9 mouse cellular contexts compared by ENCODE assay signal in the genomic region with DNA sequence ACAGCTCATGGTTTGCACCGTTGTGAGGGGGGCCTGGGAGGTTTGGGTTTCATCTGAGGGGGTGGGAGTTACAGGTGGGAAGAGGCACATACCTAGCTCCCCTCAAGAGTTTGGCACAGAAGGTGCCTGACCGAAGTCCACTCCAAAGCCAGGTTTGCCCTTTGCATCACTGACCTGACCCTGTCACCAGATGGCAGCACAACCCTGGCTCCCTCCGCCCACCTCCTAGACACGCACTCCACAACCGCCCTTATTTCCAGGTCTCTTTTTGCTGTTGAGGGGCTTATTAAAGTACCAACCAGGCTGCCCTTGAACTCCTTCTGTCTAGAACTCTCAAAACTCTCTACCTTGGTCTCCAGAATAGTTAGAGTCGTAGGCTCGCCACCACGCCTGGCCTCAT. TPM values are rescaled to one million over a fixed set of nuclear protein-coding genes. Genes with fewer than 3 reads are reported as not detected.
DNase-seq lines count a peak whose midpoint lies in the region; ATAC-seq and TF ChIP-seq lines count a peak whose summit lies in the region.
"Had no signal": no experiment of that assay in that cellular context is flagged by ENCODE, and none has a peak within 500 bp of the region (broad histone marks: within the 10 kb centered on the region; RNA-seq: fewer than 3 reads in every experiment).

No protein-coding gene starts in this region.

- peak; percentile 76 for ATAC-seq in erythroblast, adult 5-6 weeks (replicated peaks; ENCODE audit: low FRiP score, poor library complexity, severe bottlenecking)
- peak; percentile 50; the same call in 1 of the 2 replicates for ATAC-seq in liver, embryonic 12.5 days

- no peak overlapping the region for H3K27ac ChIP-seq in layer of hippocampus, adult 2 months
- H3K27ac ChIP-seq in liver, embryonic 12.5 days, result no peak overlapping the region
- no peak overlapping the region for H3K27ac ChIP-seq in small intestine, adult 2 months (ENCODE audit: insufficient read depth, low read depth, low read length)
- H3K27ac ChIP-seq: limb, embryonic 15.5 days had no signal

- peaks cover 20% of the 10 kb centered on the region for H3K4me1 ChIP-seq in liver, embryonic 12.5 days
- peaks cover 8% of the 10 kb centered on the region; the same call in 1 of the 2 replicates for H3K4me1 ChIP-seq in small intestine, adult 2 months (ENCODE audit: control insufficient read depth, insufficient read depth, insufficient read length, low read length)
- H3K4me1 ChIP-seq: limb, embryonic 15.5 days had no signal

- TF ChIP-seq POLR2A in small intestine, adult 2 months (IDR thresholded peaks at IDR 0.05; ENCODE audit: low read depth, low read length), result no peak

- 41% methylated on average over 8 of the region's 8 CpGs for WGBS in liver, embryonic 12.5 days (ENCODE audit: insufficient replicate concordance)
- 29% methylated on average over 8 of the region's 8 CpGs for WGBS in small intestine, adult 2 months

- no peak overlapping the region for H3K9ac ChIP-seq in liver, embryonic 12.5 days
- H3K9ac ChIP-seq: limb, embryonic 15.5 days had no signal

- H3K36me3 ChIP-seq in liver, embryonic 12.5 days, result peaks cover 38% of the 10 kb centered on the region
- H3K36me3 ChIP-seq in small intestine, adult 2 months (ENCODE audit: control insufficient read depth, insufficient read depth, low read length), result 0 out of 2 replicates have a peak, but pooled peaks cover 4% of the 10 kb centered on the region

- peak; percentile 77 for TF ChIP-seq CTCF in layer of hippocampus, adult 2 months (conservative IDR thresholded peaks at IDR 0.05)
- TF ChIP-seq CTCF in small intestine, adult 2 months (IDR thresholded peaks at IDR 0.05; ENCODE audit: extremely low read depth, insufficient read length, insufficient replicate concordance, low read depth, low read length), result peak; percentile 84

- H3K9me3 ChIP-seq in liver, embryonic 12.5 days (replicated peaks), result no peaks in the 10 kb centered on the region
- H3K9me3 ChIP-seq: limb, embryonic 15.5 days had no signal

- H3K27me3 ChIP-seq in liver, embryonic 12.5 days (replicated peaks), result peaks cover 6% of the 10 kb centered on the region; the same call in 1 of the 2 replicates
- no peaks in the 10 kb centered on the region for H3K27me3 ChIP-seq in small intestine, adult 2 months (ENCODE audit: control insufficient read depth, insufficient read depth, low read length)
- H3K27me3 ChIP-seq: limb, embryonic 15.5 days had no signal

- no peak for DNase-seq in layer of hippocampus, adult 2 months (ENCODE audit: low spot score in 2 of 2)
- no peak for DNase-seq in layer of hippocampus, postnatal 14 days (ENCODE audit: low spot score in 2 of 2)
- DNase-seq in NIH3T3 (ENCODE audit: low read depth), result peak; percentile 32
- DNase-seq in urinary bladder, postnatal 25 days (ENCODE audit: low spot score), result no peak
- DNase-seq in layer of hippocampus, adult 8-10 months (ENCODE audit: low spot score in 2 of 2), result no peak

- H3K4me3 ChIP-seq in layer of hippocampus, adult 2 months, result no peak overlapping the region
- H3K4me3 ChIP-seq in liver, embryonic 12.5 days, result no peak overlapping the region
- no peak overlapping the region for H3K4me3 ChIP-seq in small intestine, adult 2 months (ENCODE audit: low read depth, low read length)
- H3K4me3 ChIP-seq: limb, embryonic 15.5 days had no signal

- H3K4me2 ChIP-seq in liver, embryonic 12.5 days, result peak overlapping the region; percentile 23; the same call in 1 of the 2 replicates
- H3K4me2 ChIP-seq: limb, embryonic 15.5 days had no signal

RNA-seq across cellular contexts. Expression of a gene that starts 9.4 kb away (rescaled TPM):
- total RNA-seq in layer of hippocampus, adult 2 months (2021), result 100 to 1,000 TPM; 216 to 232 TPM
- 100 to 1,000 TPM; 242 to 247 TPM for total RNA-seq in layer of hippocampus, postnatal 14 days (2021)
- total RNA-seq in erythroblast, adult 5-6 weeks (2015; ENCODE audit: low replicate concordance), result 134 and 176 TPM in 2 replicates
- total RNA-seq in erythroblast, adult 5-6 weeks (2017; ENCODE audit: low replicate concordance), result 150 and 202 TPM in 2 replicates
- 256 and 259 TPM in 2 replicates for polyA plus RNA-seq in liver, embryonic 12.5 days (2016; fragmentation: Nextera tagmentation; extraction: Ambion mirVana)
- 58.0 and 89.8 TPM in 2 replicates for polyA plus RNA-seq in small intestine, adult 2 months (2012; rRNA removed)
- 100 to 1,000 TPM; 196 to 224 (median 216) TPM for total RNA-seq in layer of hippocampus, adult 8-10 months (2022)

RNA-seq across cellular contexts. Expression of a gene that starts 20.0 kb away (rescaled TPM):
- 10 to 100 TPM; 36.5 to 44.2 TPM for total RNA-seq in layer of hippocampus, adult 2 months (2021)
- 10 to 100 TPM; 38.9 to 50.9 TPM for total RNA-seq in layer of hippocampus, postnatal 14 days (2021)
- total RNA-seq in erythroblast, adult 5-6 weeks (2015; ENCODE audit: low replicate concordance), result not detected in 2 replicates
- not detected in 2 replicates for total RNA-seq in erythroblast, adult 5-6 weeks (2017; ENCODE audit: low replicate concordance)
- polyA plus RNA-seq in liver, embryonic 12.5 days (2016; fragmentation: Nextera tagmentation; extraction: Ambion mirVana), result 1.8 and 4.8 TPM in 2 replicates
- 0.10 TPM in 1 of 2 replicates, not detected in the other for polyA plus RNA-seq in small intestine, adult 2 months (2012; rRNA removed)
- 10 to 100 TPM; 35.0 to 46.6 (median 40.9) TPM for total RNA-seq in layer of hippocampus, adult 8-10 months (2022)

RNA-seq across cellular contexts. Expression of a gene that starts 47.4 kb away (rescaled TPM):
- 10 to 100 TPM; 25.8 to 32.0 TPM for total RNA-seq in layer of hippocampus, adult 2 months (2021)
- total RNA-seq in layer of hippocampus, postnatal 14 days (2021), result 10 to 100 TPM; 18.6 to 21.7 TPM
- total RNA-seq in erythroblast, adult 5-6 weeks (2015; ENCODE audit: low replicate concordance), result 8.8 and 9.0 TPM in 2 replicates
- 7.3 and 14.8 TPM in 2 replicates for total RNA-seq in erythroblast, adult 5-6 weeks (2017; ENCODE audit: low replicate concordance)
- polyA plus RNA-seq in liver, embryonic 12.5 days (2016; fragmentation: Nextera tagmentation; extraction: Ambion mirVana), result 21.8 and 23.4 TPM in 2 replicates
- polyA plus RNA-seq in small intestine, adult 2 months (2012; rRNA removed), result 194 and 386 TPM in 2 replicates
- 10 to 100 TPM; 21.3 to 37.2 (median 25.6) TPM for total RNA-seq in layer of hippocampus, adult 8-10 months (2022)

RNA-seq across cellular contexts. Expression of a gene that starts 48.3 kb away (rescaled TPM):
- total RNA-seq in layer of hippocampus, adult 2 months (2021), result 10 to 100 TPM; 43.6 to 46.9 TPM
- total RNA-seq in layer of hippocampus, postnatal 14 days (2021), result 10 to 100 TPM; 69.5 to 71.9 TPM
- 19.6 and 20.8 TPM in 2 replicates for total RNA-seq in erythroblast, adult 5-6 weeks (2015; ENCODE audit: low replicate concordance)
- 23.7 and 52.9 TPM in 2 replicates for total RNA-seq in erythroblast, adult 5-6 weeks (2017; ENCODE audit: low replicate concordance)
- 27.3 and 30.4 TPM in 2 replicates for polyA plus RNA-seq in liver, embryonic 12.5 days (2016; fragmentation: Nextera tagmentation; extraction: Ambion mirVana)
- polyA plus RNA-seq in small intestine, adult 2 months (2012; rRNA removed), result 28.0 and 105 TPM in 2 replicates
- total RNA-seq in layer of hippocampus, adult 8-10 months (2022), result 10 to 100 TPM; 44.5 to 47.5 (median 46.8) TPM

Comparison
In these comparisons a context has a peak if more than half of its experiments do, and no peak if none do; other contexts are left out.
1. RNA of a gene that starts 20.0 kb away (total RNA-seq): 38.9 to 50.9 TPM in layer of hippocampus, postnatal 14 days, 36.5 to 44.2 TPM in layer of hippocampus, adult 2 months and 35.0 to 46.6 TPM in layer of hippocampus, adult 8-10 months; not detected in erythroblast, adult 5-6 weeks; every median in the first group is over 10 times any median in the second.